Mouse (Mus musculus): Measurements from ENCODE around the gene Lhfpl3. TPM values are rescaled to one million over a fixed set of nuclear protein-coding genes. Genes with fewer than 3 reads are reported as not detected.

The Lhfpl3 gene
- polyA plus RNA-seq, 1 experiment from 2014 or later = 2.0 TPM

DNA sequence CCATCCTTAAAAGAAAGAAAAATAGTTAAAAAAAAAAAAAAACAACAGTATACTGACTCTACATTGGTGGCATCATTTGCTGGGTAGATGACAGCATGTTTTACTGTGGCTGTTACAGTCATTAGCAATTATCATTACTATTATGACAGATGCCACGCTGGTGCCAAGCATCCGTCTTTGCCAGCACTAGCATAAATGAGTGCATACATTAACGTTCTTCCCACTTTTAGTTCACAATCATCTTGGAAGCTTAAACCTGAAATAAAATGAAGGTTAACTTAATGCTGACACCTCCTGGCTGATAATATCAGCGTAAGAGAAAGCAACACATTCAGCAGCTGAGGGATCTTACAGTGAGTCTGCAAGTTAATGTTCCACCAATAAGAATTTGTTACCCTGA is 451.0 kb downstream of the Lhfpl3 start:
- H3K9ac ChIP-seq = no peak overlapping the region
- no peaks in the 10 kb centered on the region for H3K4me1 ChIP-seq
- no peak overlapping the region for H3K27ac ChIP-seq
- WGBS = 72% methylated on average over 4 of the region's 4 CpGs
- H3K9me3 ChIP-seq = no peaks in the 10 kb centered on the region
- no peaks in the 10 kb centered on the region for H3K36me3 ChIP-seq (replicated peaks)
- H3K4me3 ChIP-seq (replicated peaks) = no peak overlapping the region
- no peak overlapping the region for H3K4me2 ChIP-seq
- ATAC-seq (ENCODE audit: low FRiP score) = no peak
- H3K27me3 ChIP-seq = no peaks in the 10 kb centered on the region

- no peak overlapping the region for H3K9ac ChIP-seq
- H3K27ac ChIP-seq = no peak overlapping the region
- no peak overlapping the region for H3K4me3 ChIP-seq (replicated peaks)
- H3K36me3 ChIP-seq (replicated peaks) = no peaks in the 10 kb centered on the region
- 86% methylated on average over 5 of the region's 5 CpGs for WGBS
- no peaks in the 10 kb centered on the region for H3K9me3 ChIP-seq
- H3K4me2 ChIP-seq = no peak overlapping the region
- ATAC-seq (ENCODE audit: low FRiP score) = no peak
- no peaks in the 10 kb centered on the region for H3K4me1 ChIP-seq
- no peaks in the 10 kb centered on the region for H3K27me3 ChIP-seq
Observed at GRCm38 (mm10) chr5:23213086-23213485, 467.2 kb downstream of the Lhfpl3 start.

DNA sequence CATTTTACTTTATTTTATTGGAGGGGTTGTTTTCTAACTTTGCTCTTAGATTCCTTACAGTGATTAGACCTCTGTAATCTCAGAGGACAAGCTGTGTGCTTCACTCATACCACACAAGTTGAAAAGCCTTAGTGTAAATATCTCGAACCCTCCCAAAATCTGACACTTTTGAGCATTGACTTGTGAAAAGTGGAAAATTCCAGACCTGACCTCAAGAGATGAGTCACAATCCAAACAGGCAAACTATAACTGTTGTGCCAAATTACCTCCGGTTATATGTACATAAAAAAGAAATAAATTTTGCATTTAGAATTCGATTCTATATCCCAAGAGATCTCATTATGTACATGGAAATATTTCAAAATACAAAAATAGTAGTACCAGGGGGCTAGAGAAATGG is 468.8 kb downstream of the Lhfpl3 start:
- Histone ChIP-seq H3K4me1 (no peaks in the 10 kb centered on the region), H3K9me3 (no peaks in the 10 kb centered on the region), H3K36me3 (replicated peaks) (no peaks in the 10 kb centered on the region), H3K4me3 (replicated peaks) (no peak overlapping the region), H3K27me3 (no peaks in the 10 kb centered on the region), H3K27ac (no peak overlapping the region), H3K4me2 (no peak overlapping the region), H3K9ac (no peak overlapping the region)
- ATAC-seq (ENCODE audit: low FRiP score) = no peak
- 88% methylated on average over 3 of the region's 3 CpGs for WGBS

DNA sequence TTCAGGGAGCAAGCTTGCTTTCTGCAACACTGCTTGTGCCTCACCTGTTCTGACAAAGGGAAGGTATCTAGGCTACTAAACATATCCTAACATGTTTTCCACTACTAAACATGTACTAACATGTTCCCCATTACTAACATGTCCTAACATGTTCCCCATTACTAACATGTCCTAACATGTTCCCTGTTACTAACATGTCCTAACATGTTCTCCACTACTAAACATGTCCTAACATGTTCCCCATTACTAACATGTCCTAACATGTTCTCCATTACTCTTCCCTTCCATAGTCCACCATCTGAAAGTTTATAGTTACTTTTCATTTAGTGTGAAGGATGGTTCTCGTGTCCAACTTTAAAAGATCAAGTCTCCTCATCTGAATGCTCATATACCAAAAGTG is 473.8 kb downstream of the Lhfpl3 start:
- Histone ChIP-seq H3K27ac (no peak overlapping the region), H3K4me3 (replicated peaks) (no peak overlapping the region), H3K36me3 (replicated peaks) (no peaks in the 10 kb centered on the region), H3K4me1 (0 out of 2 replicates have a peak, but pooled peaks cover under 1% of the 10 kb centered on the region), H3K4me2 (no peak overlapping the region), H3K9ac (no peak overlapping the region), H3K9me3 (no peaks in the 10 kb centered on the region), H3K27me3 (no peaks in the 10 kb centered on the region)
- WGBS = 90% methylated on average over 1 of the region's 1 CpGs
- ATAC-seq (ENCODE audit: low FRiP score) = no peak

- peak overlapping the region; percentile 51 for H3K4me2 ChIP-seq
- no peaks in the 10 kb centered on the region for H3K9me3 ChIP-seq
- no peaks in the 10 kb centered on the region for H3K27me3 ChIP-seq
- H3K4me1 ChIP-seq = peaks cover 3% of the 10 kb centered on the region; the same call in 1 of the 2 replicates
- 21% methylated on average over 14 of the region's 14 CpGs for WGBS
- no peak overlapping the region for H3K27ac ChIP-seq
- no peaks in the 10 kb centered on the region for H3K36me3 ChIP-seq (replicated peaks)
- ATAC-seq (ENCODE audit: low FRiP score) = peak; percentile 86
- H3K4me3 ChIP-seq (replicated peaks) = peak overlapping the region; percentile 31
- H3K9ac ChIP-seq = peak overlapping the region; percentile 38; the same call in 1 of the 2 replicates
Observed at GRCm38 (mm10) chr5:23224759-23225536, 479.1 kb downstream of the Lhfpl3 start.

DNA sequence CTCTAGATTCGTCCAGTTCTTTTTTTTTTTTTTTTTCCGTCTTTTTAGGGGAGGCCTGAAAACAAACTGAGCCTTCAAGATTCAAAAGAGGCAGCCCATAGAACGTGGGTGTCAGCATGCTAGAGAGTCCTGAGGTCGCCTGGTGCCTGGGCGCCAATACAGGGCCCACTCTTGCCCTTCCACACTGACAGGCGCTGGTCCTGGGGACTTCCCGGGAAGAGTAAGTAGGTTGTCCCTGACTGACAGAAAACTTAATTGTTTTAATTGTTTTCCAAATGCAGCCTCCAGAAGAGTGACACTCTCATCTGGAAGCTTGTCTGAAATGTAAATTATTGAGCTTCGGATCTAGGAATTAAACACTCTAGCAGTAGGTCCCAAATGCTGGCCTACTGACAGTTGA is 479.8 kb downstream of the Lhfpl3 start:
- 0 out of 2 replicates have a peak, but pooled peaks have one; percentile 34 for ATAC-seq (ENCODE audit: low FRiP score)
- Histone ChIP-seq H3K4me2 (peak overlapping the region; percentile 51; the same call in 1 of the 2 replicates), H3K4me1 (peaks cover 3% of the 10 kb centered on the region; the same call in 1 of the 2 replicates), H3K9ac (no peak overlapping the region), H3K9me3 (no peaks in the 10 kb centered on the region), H3K27me3 (no peaks in the 10 kb centered on the region), H3K27ac (no peak overlapping the region), H3K36me3 (replicated peaks) (no peaks in the 10 kb centered on the region), H3K4me3 (replicated peaks) (no peak overlapping the region)
- WGBS = 27% methylated on average over 8 of the region's 8 CpGs

- no peaks in the 10 kb centered on the region for H3K27me3 ChIP-seq
- H3K4me3 ChIP-seq (replicated peaks) = no peak overlapping the region
- H3K4me2 ChIP-seq = no peak overlapping the region
- no peaks in the 10 kb centered on the region for H3K9me3 ChIP-seq
- WGBS = 63% methylated on average over 3 of the region's 3 CpGs
- H3K9ac ChIP-seq = no peak overlapping the region
- no peaks in the 10 kb centered on the region for H3K36me3 ChIP-seq (replicated peaks)
- no peak for ATAC-seq (ENCODE audit: low FRiP score)
- no peak overlapping the region for H3K27ac ChIP-seq
- peaks cover 3% of the 10 kb centered on the region; the same call in 1 of the 2 replicates for H3K4me1 ChIP-seq
Observed at GRCm38 (mm10) chr5:23226753-23227152, 480.9 kb downstream of the Lhfpl3 start.

- no peak overlapping the region for H3K4me2 ChIP-seq
- ATAC-seq (ENCODE audit: low FRiP score) = no peak
- WGBS = 49% methylated on average over 4 of the region's 4 CpGs
Observed at GRCm38 (mm10) chr5:23246974-23247373, 501.1 kb downstream of the Lhfpl3 start.

GRCm38 (mm10) chr5:23247784-23248183 is 501.9 kb downstream of the Lhfpl3 start:
- Histone ChIP-seq H3K27me3 (no peaks in the 10 kb centered on the region), H3K9me3 (no peaks in the 10 kb centered on the region), H3K27ac (no peak overlapping the region), H3K4me2 (no peak overlapping the region), H3K36me3 (replicated peaks) (no peaks in the 10 kb centered on the region), H3K4me1 (no peaks in the 10 kb centered on the region), H3K9ac (no peak overlapping the region), H3K4me3 (replicated peaks) (no peak overlapping the region)
- ATAC-seq (ENCODE audit: low FRiP score) = no peak
- 82% methylated on average over 1 of the region's 1 CpGs for WGBS

More at GRCm38 (mm10) chr5:23246974-23247373, 501.1 kb downstream of the Lhfpl3 start:
- H3K36me3 ChIP-seq (replicated peaks) = no peaks in the 10 kb centered on the region
- no peak overlapping the region for H3K9ac ChIP-seq
- H3K4me1 ChIP-seq = no peaks in the 10 kb centered on the region
- no peak overlapping the region for H3K27ac ChIP-seq
- H3K27me3 ChIP-seq = no peaks in the 10 kb centered on the region
- H3K4me3 ChIP-seq (replicated peaks) = no peak overlapping the region
- H3K9me3 ChIP-seq = no peaks in the 10 kb centered on the region

GRCm38 (mm10) chr5:23248303-23248702 is 502.4 kb downstream of the Lhfpl3 start:
- ATAC-seq (ENCODE audit: low FRiP score) = no peak
- H3K9me3 ChIP-seq = no peaks in the 10 kb centered on the region

GRCm38 (mm10) chr5:23249896-23250875 is 504.3 kb downstream of the Lhfpl3 start:
- no peak for ATAC-seq (ENCODE audit: low FRiP score)
- WGBS = 56% methylated on average over 9 of the region's 9 CpGs
- Histone ChIP-seq H3K4me1 (no peaks in the 10 kb centered on the region), H3K9ac (no peak overlapping the region), H3K9me3 (no peaks in the 10 kb centered on the region), H3K4me2 (no peak overlapping the region), H3K4me3 (replicated peaks) (no peak overlapping the region), H3K36me3 (replicated peaks) (no peaks in the 10 kb centered on the region), H3K27ac (no peak overlapping the region), H3K27me3 (no peaks in the 10 kb centered on the region)

More at GRCm38 (mm10) chr5:23248303-23248702, 502.4 kb downstream of the Lhfpl3 start:
- H3K9ac ChIP-seq = no peak overlapping the region
- H3K27ac ChIP-seq = no peak overlapping the region
- H3K27me3 ChIP-seq = no peaks in the 10 kb centered on the region
- H3K4me3 ChIP-seq (replicated peaks) = no peak overlapping the region
- no peak overlapping the region for H3K4me2 ChIP-seq
- no peaks in the 10 kb centered on the region for H3K36me3 ChIP-seq (replicated peaks)
- H3K4me1 ChIP-seq = no peaks in the 10 kb centered on the region

DNA sequence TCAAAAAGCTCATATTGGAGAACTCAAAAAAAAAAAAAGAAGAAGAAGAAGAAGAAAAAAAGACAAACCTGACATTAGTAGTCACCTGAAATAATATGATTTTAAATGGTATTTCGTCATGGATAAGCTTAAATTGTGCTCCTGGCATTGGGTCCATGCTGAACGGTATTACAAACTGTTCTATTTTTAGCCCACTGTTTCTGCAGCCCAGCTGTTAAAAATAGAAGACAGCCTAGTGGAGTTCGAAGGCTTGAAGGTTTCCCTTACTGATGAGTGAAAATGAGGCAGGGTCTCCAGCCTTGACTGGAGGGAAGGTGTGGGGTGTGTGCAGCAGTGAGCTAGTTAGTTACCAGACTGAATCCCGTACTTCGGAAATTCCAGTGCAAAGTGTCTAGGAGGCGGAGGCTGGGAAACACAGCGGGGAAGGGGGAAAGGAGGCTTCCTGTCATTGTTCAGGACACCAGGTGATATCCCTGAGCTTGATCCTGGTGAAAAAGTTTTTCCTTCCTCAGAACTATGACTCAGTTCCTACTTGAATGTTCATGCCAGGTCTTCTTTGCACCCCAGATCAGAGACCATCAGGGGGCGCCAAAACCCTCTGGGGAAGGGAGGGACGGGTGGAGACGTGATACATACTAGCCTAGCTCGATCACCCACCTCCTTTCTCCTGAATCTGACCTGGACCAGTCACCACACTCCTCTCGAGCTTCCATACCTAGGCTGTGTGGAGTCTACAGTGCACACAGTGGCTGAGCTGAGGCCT is 505.8 kb downstream of the Lhfpl3 start:
- WGBS = 48% methylated on average over 12 of the region's 12 CpGs
- no peaks in the 10 kb centered on the region for H3K27me3 ChIP-seq
- no peak overlapping the region for H3K4me2 ChIP-seq
- H3K4me1 ChIP-seq = no peaks in the 10 kb centered on the region
- H3K9me3 ChIP-seq = no peaks in the 10 kb centered on the region
- H3K9ac ChIP-seq = no peak overlapping the region
- no peak overlapping the region for H3K4me3 ChIP-seq (replicated peaks)
- H3K36me3 ChIP-seq (replicated peaks) = no peaks in the 10 kb centered on the region
- no peak for ATAC-seq (ENCODE audit: low FRiP score)
- H3K27ac ChIP-seq = no peak overlapping the region

All from forebrain, embryonic 12.5 days (tissue).